Mouse (Mus musculus) layer of hippocampus, postnatal 10 days (tissue): ENCODE data around the gene B2m. TPM values are rescaled to one million over a fixed set of nuclear protein-coding genes. Genes with fewer than 3 reads are reported as not detected.

Experiments
- DNase-seq, 2 experiments: peaks; one replicate each; pipeline ENCODE4 v3.0.0; 2021; ENCODE audit warnings: low spot score in 2 of 2
- total RNA-seq, 2 experiments: library from RNA; stranded (reverse); gene quantifications; 2 replicates each; pipeline ENCODE4 v1.2.3; 2021

Gene B2m
- total RNA-seq, 2 experiments from 2014 or later = 71.5 to 82.4 TPM

DNA sequence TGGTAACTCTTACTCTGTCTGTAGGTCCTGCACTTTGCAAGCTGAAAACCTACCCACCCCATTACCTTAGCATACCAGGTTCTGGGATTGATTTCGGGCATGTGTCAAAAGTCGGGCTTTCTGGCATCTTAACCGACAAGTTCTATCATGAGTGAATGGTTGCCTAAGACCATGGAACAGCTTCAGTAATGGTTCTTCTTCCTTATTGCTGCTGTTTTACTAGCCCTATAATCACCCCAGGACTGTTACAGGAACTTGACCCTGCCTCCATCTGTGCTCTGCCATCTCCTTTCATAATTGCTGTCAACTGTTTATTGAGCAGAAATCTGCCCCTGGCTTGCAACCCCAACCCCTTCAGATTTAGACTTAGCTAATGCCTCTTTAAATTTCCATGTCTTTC lies 39.3 kb downstream of the B2m start:
- DNase-seq = no peak

GRCm38 (mm10) chr2:122191849-122192248 lies 44.4 kb downstream of the B2m start:
- DNase-seq = no peak

DNA sequence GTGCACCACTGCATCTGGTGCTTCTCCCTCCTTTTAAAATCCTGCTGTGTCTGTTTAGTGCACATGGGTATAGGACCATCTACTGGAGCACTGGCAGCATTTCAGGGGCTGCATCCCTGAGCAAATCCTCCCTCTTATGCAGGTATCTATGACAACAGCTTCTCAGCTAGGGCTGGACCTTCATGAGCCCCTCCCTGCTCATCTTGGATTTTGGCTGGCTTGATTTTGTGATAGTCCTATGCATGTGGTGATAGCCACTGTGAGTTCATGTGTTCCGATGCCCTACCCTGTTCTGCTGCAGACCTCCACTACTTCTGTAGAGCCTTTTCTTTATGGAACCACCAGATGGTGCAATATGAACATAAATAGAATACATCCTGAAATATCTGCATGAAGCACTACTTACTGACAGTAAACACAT lies 47.0 kb downstream of the B2m start:
- peak; percentile 8 to 16 for DNase-seq

DNA sequence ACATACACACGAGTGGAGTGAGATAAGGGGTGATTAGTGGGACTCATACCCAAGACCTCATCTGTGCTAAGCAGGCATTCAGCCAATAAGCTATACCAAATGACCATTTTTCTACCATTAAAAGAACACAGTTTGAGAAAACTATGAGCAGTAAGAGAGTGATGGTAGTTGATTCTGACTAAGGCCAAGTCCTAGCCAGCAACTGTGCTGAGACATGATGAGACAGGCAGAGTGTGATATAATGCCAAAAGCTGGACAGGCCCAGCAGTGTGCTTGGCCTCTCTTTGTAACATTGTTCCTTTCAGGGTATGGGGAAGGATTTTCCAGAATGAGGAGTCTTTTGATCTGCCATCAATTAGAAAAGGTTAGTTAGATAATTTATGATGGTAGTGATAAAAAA lies 54.0 kb downstream of the B2m start:
- DNase-seq = no peak

Other genes starting within 250 kb of the B2m start
- gene Ctdspl2, start 191.7 kb upstream of the B2m start, total RNA-seq = 10 to 100 TPM; 38.1 to 43.8 TPM
- under 1 TPM; 0.16 to 0.43 TPM for gene Mageb3, start 191.6 kb upstream of the B2m start, total RNA-seq
- 10 to 100 TPM; 22.7 TPM for gene Eif3j1, start 119.1 kb upstream of the B2m start, total RNA-seq
- 10 to 100 TPM; 18.6 to 20.1 TPM for gene Spg11, start 29.3 kb upstream of the B2m start, total RNA-seq
- not detected for gene Trim69, start 13.0 kb downstream of the B2m start, total RNA-seq
- not detected for gene Patl2, start 38.5 kb downstream of the B2m start, total RNA-seq
- not detected for gene Terb2, start 38.6 kb downstream of the B2m start, total RNA-seq
- gene Sord, start 87.1 kb downstream of the B2m start, total RNA-seq = 10 to 100 TPM; 12.6 to 15.8 TPM
- gene Duox2, start 150.8 kb downstream of the B2m start, total RNA-seq = under 1 TPM; 0.05 to 0.11 TPM
- under 1 TPM in 1 of 2 experiments, not detected in 1; 0.20 TPM for gene Duoxa2, start 151.2 kb downstream of the B2m start, total RNA-seq
- gene Duoxa1, start 166.0 kb downstream of the B2m start, total RNA-seq = not detected
- gene Duox1, start 168.0 kb downstream of the B2m start, total RNA-seq = under 1 TPM; 0.09 to 0.16 TPM
- 10 to 100 TPM; 60.7 to 63.5 TPM for gene Shf, start 221.5 kb downstream of the B2m start, total RNA-seq